Mouse (Mus musculus): Measurements from ENCODE around the gene Vsig4. TPM values are rescaled to one million over a fixed set of nuclear protein-coding genes. Genes with fewer than 3 reads are reported as not detected.

Gene Vsig4
- 0.32 TPM for polyA plus RNA-seq (2014; fragmentation: Illumina TruSeq; extraction: RNeasy Lipid Tissue Mini Kit (QIAGEN cat#74804); ENCODE audit: low read depth, low replicate concordance)

DNA sequence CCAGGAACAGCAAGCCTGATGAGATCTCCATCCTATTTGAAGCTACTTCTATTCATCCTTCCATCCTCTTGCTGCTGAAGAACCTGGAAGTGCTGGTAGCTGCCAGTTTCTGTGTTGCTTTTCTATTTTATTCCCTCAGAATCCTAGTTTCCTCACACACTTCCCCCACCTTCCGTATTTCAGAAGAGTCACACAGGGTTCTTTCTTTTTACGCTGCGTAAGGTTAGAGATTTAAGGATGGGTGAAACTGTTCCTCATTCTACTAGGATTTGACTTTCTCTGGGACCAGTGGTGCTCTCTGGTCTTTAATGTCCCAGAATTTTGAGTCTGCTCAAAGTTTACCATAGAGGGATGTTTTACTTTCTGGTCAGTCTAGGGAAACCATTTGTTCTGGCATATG is at the start of gene Vsig4:
Vsig4 (minus strand) TSS at position 101 of the 400 bp plus-strand sequence.

Other genes starting within 250 kb of the Vsig4 start
- gene Msn, start 197.4 kb downstream of the Vsig4 start, polyA plus RNA-seq (2014; fragmentation: Illumina TruSeq; extraction: RNeasy Lipid Tissue Mini Kit (QIAGEN cat#74804); ENCODE audit: low read depth, low replicate concordance): 152 TPM
- gene Heph, start 161.9 kb upstream of the Vsig4 start, polyA plus RNA-seq (2014; fragmentation: Illumina TruSeq; extraction: RNeasy Lipid Tissue Mini Kit (QIAGEN cat#74804); ENCODE audit: low read depth, low replicate concordance): 23.5 TPM
- 1.1 TPM for gene Hsf3, start 162.9 kb upstream of the Vsig4 start, polyA plus RNA-seq (2014; fragmentation: Illumina TruSeq; extraction: RNeasy Lipid Tissue Mini Kit (QIAGEN cat#74804); ENCODE audit: low read depth, low replicate concordance)

Data from kidney, adult 10 weeks (tissue).